Mouse (Mus musculus): Measurements from ENCODE around the gene Comp. TPM values are rescaled to one million over a fixed set of nuclear protein-coding genes. Genes with fewer than 3 reads are reported as not detected.

Gene Comp
- 0.15 and 0.18 TPM in 2 replicates for polyA plus RNA-seq (2015; fragmentation: Nextera tagmentation; extraction: Ambion mirVana)

DNA sequence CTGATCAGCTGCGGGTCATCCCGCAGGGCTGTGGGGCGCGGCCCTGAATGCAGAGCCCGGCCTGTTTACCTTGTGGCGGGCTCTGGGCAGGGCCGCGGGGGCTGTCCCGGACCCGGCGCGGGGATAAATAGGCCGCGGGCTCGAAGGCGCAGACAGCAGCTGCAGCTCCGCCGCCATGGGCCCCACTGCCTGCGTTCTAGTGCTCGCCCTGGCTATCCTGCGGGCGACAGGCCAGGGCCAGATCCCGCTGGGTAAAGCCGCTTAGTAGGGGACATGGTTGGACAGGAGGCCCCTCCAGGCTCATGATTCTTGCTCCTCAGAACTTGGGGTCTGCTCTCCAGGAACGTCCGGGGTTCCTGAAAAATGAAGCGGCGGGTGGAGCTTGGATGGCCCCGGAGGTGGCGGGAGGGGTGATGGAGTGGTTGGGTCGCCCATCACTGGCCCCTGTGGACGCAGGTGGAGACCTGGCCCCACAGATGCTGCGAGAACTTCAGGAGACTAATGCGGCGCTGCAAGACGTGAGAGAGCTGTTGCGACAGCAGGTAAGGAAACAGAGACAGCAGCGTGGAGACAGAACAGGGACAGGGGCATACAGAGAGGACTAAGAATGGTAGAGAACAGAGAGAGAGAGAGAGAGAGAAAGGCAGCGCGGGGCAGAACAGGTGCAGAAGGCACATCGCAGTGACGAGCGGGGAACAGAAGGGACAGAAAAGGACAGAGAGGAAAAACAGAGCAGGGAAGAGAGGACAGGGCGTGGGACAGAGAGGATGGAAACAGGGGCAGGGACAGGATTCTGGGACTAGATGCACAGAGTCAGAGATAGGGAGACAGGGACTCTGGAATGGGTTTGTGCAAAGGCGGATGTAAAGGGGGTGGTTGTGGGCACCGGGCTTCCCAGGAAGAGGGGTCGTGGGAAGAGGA, at the start of gene Comp:
Gene Comp, plus strand, starts transcription at position 162 of the 921 bp plus-strand sequence.

DNA sequence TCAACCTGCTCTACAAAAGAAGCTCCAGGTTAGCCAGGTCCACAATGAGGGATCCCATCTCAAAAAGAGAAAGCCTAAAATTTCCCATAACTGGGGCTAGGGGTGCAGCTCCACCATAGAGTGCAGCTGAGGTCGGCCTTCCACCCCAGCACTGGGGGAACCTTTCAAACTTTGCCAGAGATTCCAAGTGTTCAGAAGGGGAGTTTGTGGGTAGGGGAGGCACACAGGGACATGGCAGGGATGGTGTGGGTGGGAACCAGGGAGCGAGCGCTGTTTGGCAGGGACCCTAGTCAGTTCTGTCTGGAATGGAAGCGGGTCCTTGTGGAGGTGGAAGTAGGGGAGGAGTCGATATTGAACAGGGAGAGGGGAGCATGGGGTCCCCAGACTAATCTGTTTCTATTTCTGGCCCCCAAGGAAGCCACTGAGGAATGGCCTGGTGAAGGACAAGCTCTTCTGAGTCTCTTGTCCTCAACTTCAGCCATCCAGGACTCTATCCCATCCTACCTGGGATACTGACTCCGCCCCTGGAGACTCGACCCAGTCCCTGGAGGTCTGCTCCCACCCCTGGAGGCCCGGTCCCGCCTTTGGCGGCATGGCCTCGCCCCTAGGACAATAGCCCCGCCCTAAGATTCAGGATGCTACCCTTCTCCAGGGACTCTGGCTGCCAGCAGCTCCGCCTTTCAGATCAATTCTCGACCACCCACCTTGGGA, 44.1 kb upstream of the Comp start, which contains the start of gene Gdf1:
Gene Gdf1, plus strand, starts transcription at position 694 of the 711 bp plus-strand sequence.

DNA sequence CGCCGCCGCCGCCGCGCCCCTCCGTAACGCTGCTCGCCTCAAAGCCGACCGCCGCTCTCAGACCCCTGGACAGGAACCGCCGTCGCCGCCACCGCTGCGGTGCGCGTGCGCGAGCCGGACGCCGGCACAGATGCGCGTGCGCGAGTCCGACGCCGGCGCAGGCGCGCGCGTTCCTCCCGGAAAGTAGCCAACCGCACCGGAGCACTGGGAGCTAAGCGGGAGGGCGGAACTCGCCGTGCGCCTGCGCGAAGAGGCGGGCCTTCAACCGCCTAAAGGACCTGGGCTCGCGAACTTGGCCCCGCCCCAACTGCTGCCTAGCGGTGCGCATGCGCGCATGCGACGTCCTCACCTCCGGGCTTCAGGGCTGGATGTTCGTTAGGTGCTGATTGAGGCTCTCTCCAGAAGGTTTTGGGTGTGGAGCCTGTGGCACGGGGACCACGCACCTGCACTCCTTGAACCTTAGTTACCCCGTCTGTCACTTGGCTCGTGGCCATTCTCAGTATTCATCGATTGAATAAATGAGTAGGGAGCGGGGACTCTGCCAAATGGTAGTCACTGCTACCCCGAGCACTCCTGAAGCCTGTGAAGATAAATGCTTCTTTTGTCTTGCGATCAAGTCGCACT, 20.1 kb upstream of the Comp start, which contains the start of gene Upf1:
Gene Upf1, minus strand, starts transcription at position 85 of the 624 bp plus-strand sequence.

Other genes starting within 250 kb of the Comp start
- 29.3 and 31.3 TPM in 2 replicates for gene Nr2c2ap, start 242.2 kb upstream of the Comp start, polyA plus RNA-seq (2015; fragmentation: Nextera tagmentation; extraction: Ambion mirVana)
- gene Rfxank, start 234.4 kb upstream of the Comp start, polyA plus RNA-seq (2015; fragmentation: Nextera tagmentation; extraction: Ambion mirVana), result 7.5 and 7.9 TPM in 2 replicates
- 30.9 and 33.6 TPM in 2 replicates for gene Borcs8, start 234.1 kb upstream of the Comp start, polyA plus RNA-seq (2015; fragmentation: Nextera tagmentation; extraction: Ambion mirVana)
- gene Mef2b, start 233.8 kb upstream of the Comp start, polyA plus RNA-seq (2015; fragmentation: Nextera tagmentation; extraction: Ambion mirVana), result 0.24 and 0.37 TPM in 2 replicates
- 38.0 and 43.3 TPM in 2 replicates for gene Tmem161a, start 201.2 kb upstream of the Comp start, polyA plus RNA-seq (2015; fragmentation: Nextera tagmentation; extraction: Ambion mirVana)
- gene Slc25a42, start 161.3 kb upstream of the Comp start, polyA plus RNA-seq (2015; fragmentation: Nextera tagmentation; extraction: Ambion mirVana), result 2.6 and 2.7 TPM in 2 replicates
- gene Sugp2, start 139.3 kb upstream of the Comp start, polyA plus RNA-seq (2015; fragmentation: Nextera tagmentation; extraction: Ambion mirVana), result 11.8 and 12.9 TPM in 2 replicates
- 13.7 and 14.2 TPM in 2 replicates for gene Armc6, start 139.1 kb upstream of the Comp start, polyA plus RNA-seq (2015; fragmentation: Nextera tagmentation; extraction: Ambion mirVana)
- gene Homer3, start 90.7 kb upstream of the Comp start, polyA plus RNA-seq (2015; fragmentation: Nextera tagmentation; extraction: Ambion mirVana), result 17.3 and 19.4 TPM in 2 replicates
- gene Ddx49, start 71.1 kb upstream of the Comp start, polyA plus RNA-seq (2015; fragmentation: Nextera tagmentation; extraction: Ambion mirVana), result 27.6 and 29.6 TPM in 2 replicates
- gene Cope, start 71.0 kb upstream of the Comp start, polyA plus RNA-seq (2015; fragmentation: Nextera tagmentation; extraction: Ambion mirVana), result 272 and 328 TPM in 2 replicates
- gene Cers1, start 57.8 kb upstream of the Comp start, polyA plus RNA-seq (2015; fragmentation: Nextera tagmentation; extraction: Ambion mirVana), result 0.99 and 1.0 TPM in 2 replicates
- gene Gdf1, start 43.7 kb upstream of the Comp start, polyA plus RNA-seq (2015; fragmentation: Nextera tagmentation; extraction: Ambion mirVana), result 0.39 and 0.50 TPM in 2 replicates
- 8.0 and 8.6 TPM in 2 replicates for gene Upf1, start 20.3 kb upstream of the Comp start, polyA plus RNA-seq (2015; fragmentation: Nextera tagmentation; extraction: Ambion mirVana)
- gene Crtc1, start 66.0 kb downstream of the Comp start, polyA plus RNA-seq (2015; fragmentation: Nextera tagmentation; extraction: Ambion mirVana), result 7.8 and 8.3 TPM in 2 replicates
- gene Klhl26, start 103.4 kb downstream of the Comp start, polyA plus RNA-seq (2015; fragmentation: Nextera tagmentation; extraction: Ambion mirVana), result 17.0 and 18.6 TPM in 2 replicates
- not detected in 2 replicates for gene Tmem59l, start 113.8 kb downstream of the Comp start, polyA plus RNA-seq (2015; fragmentation: Nextera tagmentation; extraction: Ambion mirVana)
- gene Crlf1, start 119.6 kb downstream of the Comp start, polyA plus RNA-seq (2015; fragmentation: Nextera tagmentation; extraction: Ambion mirVana), result 0.36 and 0.42 TPM in 2 replicates
- 113 and 116 TPM in 2 replicates for gene Rex1bd, start 133.2 kb downstream of the Comp start, polyA plus RNA-seq (2015; fragmentation: Nextera tagmentation; extraction: Ambion mirVana)
- 768 and 841 TPM in 2 replicates for gene Uba52, start 137.2 kb downstream of the Comp start, polyA plus RNA-seq (2015; fragmentation: Nextera tagmentation; extraction: Ambion mirVana)
- 200 and 204 TPM in 2 replicates for gene Fkbp8, start 154.2 kb downstream of the Comp start, polyA plus RNA-seq (2015; fragmentation: Nextera tagmentation; extraction: Ambion mirVana)
- gene Kxd1, start 154.4 kb downstream of the Comp start, polyA plus RNA-seq (2015; fragmentation: Nextera tagmentation; extraction: Ambion mirVana), result 53.9 and 54.6 TPM in 2 replicates
- 11.7 and 12.5 TPM in 2 replicates for gene Ell, start 165.9 kb downstream of the Comp start, polyA plus RNA-seq (2015; fragmentation: Nextera tagmentation; extraction: Ambion mirVana)
- gene Isyna1, start 220.8 kb downstream of the Comp start, polyA plus RNA-seq (2015; fragmentation: Nextera tagmentation; extraction: Ambion mirVana), result 25.1 and 27.7 TPM in 2 replicates
- gene Ssbp4, start 235.3 kb downstream of the Comp start, polyA plus RNA-seq (2015; fragmentation: Nextera tagmentation; extraction: Ambion mirVana), result 71.0 and 78.8 TPM in 2 replicates
- 4.4 and 6.6 TPM in 2 replicates for gene Lrrc25, start 242.6 kb downstream of the Comp start, polyA plus RNA-seq (2015; fragmentation: Nextera tagmentation; extraction: Ambion mirVana)